Mouse (Mus musculus) limb, embryonic 11.5 days (tissue): ENCODE data around the gene Cacng4. TPM values are rescaled to one million over a fixed set of nuclear protein-coding genes. Genes with fewer than 3 reads are reported as not detected.

ENCODE experiments used
- ATAC-seq: fragments of 200-750 bp; cut with Nextera tagmentation; 2 replicates; pipeline ENCODE4 v1.8.0; 2017; ENCODE audit warnings: low read depth; ENCODE audit not compliant: insufficient number of reproducible peaks, low FRiP score, low TSS enrichment
- DNase-seq: peaks from one replicate; pipeline ENCODE4 v3.0.0-alpha.2; 2015; ENCODE audit warnings: low spot score
- H3K27ac ChIP-seq: fragments of 300-500 bp; sonication (generic); replicated peaks from 2 replicates; pipeline ENCODE4 v1.5.1; 2014; ENCODE audit warnings: low read depth, mild to moderate bottlenecking, low read length
- H3K27me3 ChIP-seq: fragments of 300-500 bp; sonication (generic); 2 replicates; pipeline ENCODE4 v1.6.1; 2014; ENCODE audit warnings: mild to moderate bottlenecking, low read length, mixed read lengths; ENCODE audit not compliant: control insufficient read depth, insufficient read depth
- H3K36me3 ChIP-seq: fragments of 300-500 bp; sonication (generic); 2 replicates; pipeline ENCODE4 v1.6.1; 2014; ENCODE audit warnings: mild to moderate bottlenecking, low read length, moderate library complexity, mixed read lengths; ENCODE audit not compliant: control insufficient read depth, insufficient read depth
- H3K4me1 ChIP-seq: fragments of 300-500 bp; sonication (generic); 2 replicates; pipeline ENCODE4 v1.6.1; 2014; ENCODE audit warnings: low read length, mixed read lengths; ENCODE audit not compliant: control insufficient read depth, insufficient read depth
- H3K4me2 ChIP-seq: fragments of 300-500 bp; sonication (generic); 2 replicates; pipeline ENCODE4 v1.6.1; 2014; ENCODE audit warnings: low read depth, mild to moderate bottlenecking, moderate library complexity; ENCODE audit not compliant: severe bottlenecking
- H3K4me3 ChIP-seq: fragments of 300-500 bp; sonication (generic); 2 replicates; pipeline ENCODE4 v1.5.1; 2014; ENCODE audit warnings: low read depth, low read length
- H3K9ac ChIP-seq: fragments of 300-500 bp; sonication (generic); 2 replicates; pipeline ENCODE4 v1.6.1; 2014; ENCODE audit warnings: mild to moderate bottlenecking, low read length
- H3K9me3 ChIP-seq: fragments of 300-500 bp; sonication (generic); 2 replicates; pipeline ENCODE4 v1.6.1; 2016; ENCODE audit warnings: low read length; ENCODE audit not compliant: control insufficient read depth
- WGBS: fragments of 180-500 bp; shearing (Covaris S2); extraction: QIAGEN DNeasy Blood & Tissue Kit; methylation state at CpG from one replicate; pipeline ENCODE4 v1.1.7; 2014; 5-methylcytosine and 5-hydroxymethylcytosine counted together
- polyA plus RNA-seq: library from polyadenylated mRNA; unstranded; fragments of >200 nt; fragmentation: Nextera tagmentation; extraction: Ambion mirVana; gene quantifications from 2 replicates; pipeline ENCODE4 v1.2.1, GENCODE M21; 2014

The Cacng4 gene
- polyA plus RNA-seq, 1 experiment from 2014 or later = 2.7 TPM

DNA sequence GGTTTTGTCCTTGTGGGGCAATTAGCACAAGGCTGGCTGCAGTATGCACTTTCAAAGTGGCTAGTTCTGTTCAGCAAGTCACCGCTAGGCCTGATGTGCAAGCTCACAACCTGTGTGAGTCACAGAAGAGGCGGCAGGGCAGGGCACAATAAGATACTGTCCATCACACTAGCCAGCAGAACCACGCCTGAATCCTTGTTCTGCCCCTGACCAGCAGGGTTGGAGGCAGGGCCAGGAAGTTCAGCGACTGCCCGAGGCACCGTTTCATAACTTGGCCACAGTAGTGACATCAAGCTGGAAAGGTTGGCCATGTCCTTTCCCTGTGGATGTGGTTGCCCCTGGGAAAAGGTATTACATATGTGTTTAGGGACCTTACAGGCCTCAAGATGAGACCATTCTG is 56.5 kb downstream of the Cacng4 start:
- 87% methylated on average over 6 of the region's 6 CpGs for WGBS
- Histone ChIP-seq H3K4me1 (no peaks in the 10 kb centered on the region; the same call in 1 of the 2 replicates), H3K27ac (no peak overlapping the region), H3K9me3 (no peaks in the 10 kb centered on the region), H3K9ac (no peak overlapping the region), H3K36me3 (no peaks in the 10 kb centered on the region), H3K27me3 (no peaks in the 10 kb centered on the region), H3K4me2 (no peak overlapping the region), H3K4me3 (no peak overlapping the region)
- DNase-seq (no peak), ATAC-seq (no peak)

DNA sequence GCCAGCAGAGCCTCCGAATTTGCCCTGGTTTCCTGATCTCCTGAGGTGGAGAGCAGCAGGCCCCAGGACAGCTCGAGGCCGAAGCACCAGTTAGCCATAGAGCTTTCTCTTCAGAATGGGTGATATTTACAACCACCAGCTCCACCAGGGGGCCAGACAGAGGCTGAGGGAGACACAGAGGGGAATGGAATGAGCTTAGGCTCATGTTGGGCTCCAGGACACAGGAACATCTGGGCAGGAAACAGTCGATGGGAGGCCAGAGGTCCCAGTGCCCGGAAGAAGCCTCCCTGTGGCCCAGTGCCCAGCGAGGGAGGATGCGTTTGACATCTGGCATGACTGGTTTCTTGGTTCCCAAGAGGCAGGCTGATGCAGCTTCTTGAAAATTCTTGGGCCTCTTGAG is 60.2 kb downstream of the Cacng4 start:
- DNase-seq (no peak), ATAC-seq (no peak)
- Histone ChIP-seq H3K36me3 (no peaks in the 10 kb centered on the region), H3K27me3 (no peaks in the 10 kb centered on the region), H3K4me2 (no peak overlapping the region), H3K9me3 (no peaks in the 10 kb centered on the region), H3K9ac (no peak overlapping the region), H3K27ac (no peak overlapping the region), H3K4me3 (no peak overlapping the region), H3K4me1 (no peaks in the 10 kb centered on the region)
- WGBS = 83% methylated on average over 7 of the region's 7 CpGs

DNA sequence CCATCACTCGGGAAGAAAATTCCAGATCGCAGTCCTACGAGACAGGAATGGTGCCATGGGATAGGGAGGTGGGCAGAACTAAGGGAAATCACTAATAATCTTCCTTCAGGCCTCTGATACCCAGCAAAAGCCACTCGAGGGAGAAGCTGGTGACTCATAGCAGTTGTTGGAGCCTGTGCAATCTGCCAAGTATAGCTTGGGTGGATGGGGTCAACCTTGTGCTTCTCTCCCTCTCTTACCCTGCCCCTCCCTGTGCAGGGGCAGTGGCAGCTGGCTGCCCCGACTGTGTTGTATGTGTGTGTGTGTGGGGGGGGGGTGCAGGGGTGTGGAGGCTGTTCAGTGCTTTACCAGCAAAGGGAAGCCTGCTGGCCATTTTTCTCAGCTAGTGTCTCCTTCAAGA is 62.9 kb downstream of the Cacng4 start:
- WGBS = 75% methylated on average over 5 of the region's 5 CpGs
- Histone ChIP-seq H3K4me3 (no peak overlapping the region), H3K4me2 (no peak overlapping the region), H3K9ac (no peak overlapping the region), H3K4me1 (no peaks in the 10 kb centered on the region), H3K36me3 (no peaks in the 10 kb centered on the region), H3K27me3 (no peaks in the 10 kb centered on the region), H3K9me3 (no peaks in the 10 kb centered on the region), H3K27ac (no peak overlapping the region)
- no peak for ATAC-seq
- no peak for DNase-seq

DNA sequence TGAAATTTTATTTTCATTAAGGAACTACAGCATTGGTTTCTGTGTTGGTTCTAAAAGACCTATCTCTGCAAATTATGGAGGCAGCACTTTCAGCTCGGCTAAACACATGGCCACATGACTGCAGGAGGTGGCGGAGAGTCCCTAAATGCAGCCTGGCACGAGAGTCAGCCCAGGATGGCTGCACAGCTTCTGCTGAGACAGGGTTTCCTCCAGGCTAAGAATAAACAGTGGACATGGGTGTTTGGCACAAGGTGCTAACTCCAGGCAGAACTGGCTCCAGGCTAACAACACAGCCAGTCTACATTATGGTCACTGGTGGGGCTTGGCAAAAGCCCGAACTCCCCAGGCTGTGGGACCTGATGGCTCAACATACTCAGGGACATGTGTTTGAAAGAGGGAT is 63.4 kb downstream of the Cacng4 start:
- DNase-seq (no peak), ATAC-seq (no peak)
- Histone ChIP-seq H3K27me3 (no peaks in the 10 kb centered on the region), H3K4me1 (no peaks in the 10 kb centered on the region), H3K36me3 (no peaks in the 10 kb centered on the region), H3K4me2 (no peak overlapping the region), H3K4me3 (no peak overlapping the region), H3K9me3 (no peaks in the 10 kb centered on the region), H3K9ac (no peak overlapping the region), H3K27ac (no peak overlapping the region)
- WGBS = 87% methylated on average over 4 of the region's 4 CpGs

DNA sequence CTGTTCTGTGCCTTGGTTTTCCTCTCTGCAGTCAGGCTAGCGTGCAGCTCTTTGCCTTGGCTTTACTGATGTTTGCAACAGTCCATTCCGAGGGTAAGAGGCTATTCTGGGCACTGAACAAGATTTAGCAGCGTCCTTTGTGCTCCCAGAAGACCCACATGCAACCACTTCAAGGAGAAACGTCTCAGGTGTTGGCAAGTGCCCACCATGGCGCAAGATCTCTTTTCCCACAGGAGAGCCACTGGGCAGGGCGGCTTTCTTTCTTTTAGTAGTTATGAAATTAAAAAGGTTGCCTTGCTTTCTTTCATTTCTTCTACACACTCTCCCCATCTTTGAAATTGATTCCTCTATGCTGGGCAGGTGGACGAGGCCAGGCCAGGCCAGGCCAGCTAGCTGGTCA is 65.2 kb downstream of the Cacng4 start:
- no peak overlapping the region for H3K4me2 ChIP-seq
- no peak overlapping the region for H3K4me3 ChIP-seq
- no peak overlapping the region for H3K27ac ChIP-seq
- H3K4me1 ChIP-seq = no peaks in the 10 kb centered on the region
- ATAC-seq (no peak), DNase-seq (no peak)
- no peak overlapping the region for H3K9ac ChIP-seq
- H3K9me3 ChIP-seq = no peaks in the 10 kb centered on the region
- no peaks in the 10 kb centered on the region for H3K27me3 ChIP-seq
- WGBS = 86% methylated on average over 7 of the region's 7 CpGs
- no peaks in the 10 kb centered on the region for H3K36me3 ChIP-seq

DNA sequence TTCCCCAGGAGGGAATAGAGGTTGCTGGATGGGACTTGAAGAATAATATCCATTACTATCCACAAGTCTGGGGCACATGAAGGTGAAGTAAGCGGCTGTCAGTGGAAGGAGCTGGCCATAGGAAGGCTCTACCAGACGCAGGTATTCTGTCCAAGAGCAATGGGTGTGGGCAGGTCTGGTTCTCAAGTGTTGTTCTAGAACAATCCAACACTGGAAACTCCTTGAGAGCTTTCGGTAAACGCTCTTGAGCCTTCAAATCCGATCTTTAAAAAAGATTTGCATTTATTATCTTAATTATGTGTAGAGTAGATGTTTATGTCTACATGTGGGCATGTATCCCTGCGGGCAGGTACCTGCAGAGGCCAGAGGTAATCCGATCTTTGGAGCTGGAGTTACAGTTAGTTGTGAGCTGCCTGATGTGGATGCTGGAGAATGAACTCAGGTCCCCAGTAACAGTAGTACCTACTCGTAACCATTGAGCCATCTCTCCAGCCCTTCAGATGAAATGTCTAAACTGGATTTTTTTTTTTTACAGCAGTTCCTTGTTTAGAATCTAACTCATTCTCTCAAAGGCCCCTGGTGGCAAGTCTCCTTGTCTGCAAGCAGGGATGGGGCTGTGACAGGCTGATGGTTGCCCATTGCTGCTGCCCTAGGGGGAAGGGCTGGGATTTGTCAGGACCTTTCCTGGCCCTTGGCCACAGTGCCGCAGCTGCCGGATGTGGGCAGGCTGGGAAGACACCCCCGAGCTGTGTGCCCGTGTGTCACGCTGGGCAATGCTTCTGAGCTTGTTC is 66.1 kb downstream of the Cacng4 start:
- Histone ChIP-seq H3K27me3 (no peaks in the 10 kb centered on the region), H3K9ac (no peak overlapping the region), H3K4me1 (no peaks in the 10 kb centered on the region), H3K4me2 (no peak overlapping the region), H3K4me3 (no peak overlapping the region), H3K9me3 (no peaks in the 10 kb centered on the region), H3K36me3 (no peaks in the 10 kb centered on the region), H3K27ac (no peak overlapping the region)
- ATAC-seq (no peak), DNase-seq (no peak)
- 84% methylated on average over 13 of the region's 13 CpGs for WGBS

DNA sequence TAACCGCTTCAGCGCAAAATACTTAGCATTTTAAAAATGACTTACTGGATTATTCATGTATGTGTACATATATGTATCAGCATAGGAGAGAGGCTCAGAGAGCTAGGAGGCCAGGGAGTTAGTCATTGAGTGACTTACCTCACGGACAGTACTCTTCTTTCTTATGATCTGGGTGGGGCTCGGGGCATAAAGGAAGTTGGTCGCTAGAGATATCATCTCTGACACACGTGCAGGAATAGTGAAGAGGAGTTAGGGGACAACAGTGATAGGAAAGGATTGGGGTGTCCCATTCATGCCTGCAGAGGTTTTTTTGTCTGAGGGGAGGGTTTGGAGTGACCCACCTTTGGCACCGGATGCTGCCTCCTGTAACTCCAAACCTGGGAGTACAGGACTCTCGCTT is 69.8 kb downstream of the Cacng4 start:
- DNase-seq (no peak), ATAC-seq (no peak)
- Histone ChIP-seq H3K27ac (no peak overlapping the region), H3K9ac (no peak overlapping the region), H3K4me1 (no peaks in the 10 kb centered on the region), H3K36me3 (no peaks in the 10 kb centered on the region), H3K9me3 (no peaks in the 10 kb centered on the region), H3K4me3 (no peak overlapping the region), H3K4me2 (no peak overlapping the region), H3K27me3 (no peaks in the 10 kb centered on the region)
- 91% methylated on average over 8 of the region's 8 CpGs for whole genome bisulfite sequencing

GRCm38 (mm10) chr11:107721057-107721456 is 73.3 kb downstream of the Cacng4 start:
- H3K4me2 ChIP-seq = no peak overlapping the region
- 88% methylated on average over 7 of the region's 7 CpGs for WGBS

More at GRCm38 (mm10) chr11:107721057-107721456, 73.3 kb downstream of the Cacng4 start:
- no peaks in the 10 kb centered on the region for H3K9me3 ChIP-seq
- no peaks in the 10 kb centered on the region for H3K36me3 ChIP-seq
- H3K4me3 ChIP-seq = no peak overlapping the region
- no peak overlapping the region for H3K9ac ChIP-seq
- DNase-seq (no peak), ATAC-seq (no peak)
- no peaks in the 10 kb centered on the region for H3K4me1 ChIP-seq
- no peak overlapping the region for H3K27ac ChIP-seq
- no peaks in the 10 kb centered on the region for H3K27me3 ChIP-seq
